Mouse (Mus musculus) C2C12 (cell line): ENCODE data around the gene Crb3. TPM values are rescaled to one million over a fixed set of nuclear protein-coding genes. Genes with fewer than 3 reads are reported as not detected.

Source experiments
- H3K27me3 ChIP-seq: one replicate; pipeline ENCODE4 v1.6.1; 2011; ENCODE audit not compliant: control insufficient read depth, insufficient read depth, insufficient read length
- H3K36me3 ChIP-seq: one replicate; pipeline ENCODE4 v1.6.1; 2011; ENCODE audit not compliant: control insufficient read depth, insufficient read depth
- H3K4me3 ChIP-seq: one replicate; pipeline ENCODE4 v1.5.1; 2011; ENCODE audit warnings: mild to moderate bottlenecking, control low read depth; ENCODE audit not compliant: poor library complexity, insufficient read depth, severe bottlenecking
- H3K79me2 ChIP-seq: one replicate; pipeline ENCODE4 v1.6.1; 2011; ENCODE audit not compliant: control insufficient read depth, insufficient read depth
- H3K79me3 ChIP-seq: one replicate; pipeline ENCODE4 v1.6.1; 2011; ENCODE audit warnings: low read depth, control low read depth
- H3ac ChIP-seq: one replicate; pipeline ENCODE3; 2011; ENCODE audit warnings: low read depth; ENCODE audit not compliant: control insufficient read depth, insufficient read length
- CEBPB ChIP-seq: IDR thresholded peaks from one replicate; pipeline ENCODE4 v1.6.1; 2011; ENCODE audit warnings: low read depth, mild to moderate bottlenecking, control low read depth, moderate library complexity
- CTCF ChIP-seq: IDR thresholded peaks from one replicate; pipeline ENCODE4 v1.5.1; 2011; ENCODE audit not compliant: control insufficient read depth, insufficient read depth, insufficient read length
- FOSL1 ChIP-seq: IDR thresholded peaks from one replicate; pipeline ENCODE4 v1.8.0; 2011; ENCODE audit warnings: mild to moderate bottlenecking, low read length; ENCODE audit not compliant: poor library complexity, insufficient read depth, severe bottlenecking
- MAX ChIP-seq: IDR thresholded peaks from one replicate; pipeline ENCODE4 v1.6.1; 2011; ENCODE audit warnings: mild to moderate bottlenecking, control low read depth
- MYOD1 ChIP-seq: IDR thresholded peaks from one replicate; pipeline ENCODE4 v1.6.1; 2011; ENCODE audit warnings: low read depth; ENCODE audit not compliant: control insufficient read depth, insufficient read length
- MYOG ChIP-seq: IDR thresholded peaks from one replicate; pipeline ENCODE4 v1.6.1; 2011; ENCODE audit not compliant: control insufficient read depth, insufficient read length; ENCODE audit errors: extremely low read depth
- USF1 ChIP-seq: IDR thresholded peaks from one replicate; pipeline ENCODE4 v1.6.1; 2011; ENCODE audit warnings: low read depth, mild to moderate bottlenecking, control low read depth, moderate library complexity
- polyA plus RNA-seq: library from polyadenylated mRNA; unstranded; fragments of >200 nt; fragmentation: generic; extraction: Trizol; gene quantifications from one replicate; pipeline ENCODE4 v1.2.1, GENCODE M21; 2012; ENCODE audit warnings: missing spikeins

Gene Crb3
- polyA plus RNA-seq, 1 experiment, result not detected

DNA sequence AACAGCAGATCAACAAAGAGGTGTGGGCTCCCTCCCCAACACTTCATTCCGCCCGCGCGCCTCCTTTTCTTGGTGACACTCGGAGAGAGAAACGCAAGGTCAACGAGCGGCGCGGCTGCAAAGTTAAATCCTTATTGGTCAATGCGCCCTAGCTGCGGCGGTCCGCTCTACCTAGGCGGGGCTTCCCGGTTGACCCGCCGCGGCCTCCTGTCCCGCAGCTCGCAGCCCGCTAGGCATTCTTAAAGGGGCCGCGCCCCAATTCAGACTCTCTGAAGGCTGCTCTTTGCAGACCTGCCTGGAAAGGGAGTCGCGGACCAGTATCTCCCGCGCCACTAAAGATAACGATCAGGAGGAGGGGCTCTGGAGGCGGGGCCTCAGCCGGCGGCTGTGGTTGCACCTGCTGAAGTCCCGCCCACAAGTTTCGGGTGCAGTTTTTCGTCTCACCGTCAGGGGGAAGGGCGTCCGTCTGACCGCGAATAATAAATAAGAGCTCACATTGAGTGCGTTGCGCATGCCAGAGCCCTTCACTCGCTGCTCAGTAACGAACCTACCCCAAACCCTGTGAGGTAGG lies 1.4 kb downstream of the Crb3 start:
- no peak for TF ChIP-seq FOSL1
- TF ChIP-seq CTCF, result no peak
- no peak for TF ChIP-seq USF1
- TF ChIP-seq MAX, result no peak
- TF ChIP-seq MYOD1, result no peak
- no peak for TF ChIP-seq MYOG
- TF ChIP-seq CEBPB, result no peak

DNA sequence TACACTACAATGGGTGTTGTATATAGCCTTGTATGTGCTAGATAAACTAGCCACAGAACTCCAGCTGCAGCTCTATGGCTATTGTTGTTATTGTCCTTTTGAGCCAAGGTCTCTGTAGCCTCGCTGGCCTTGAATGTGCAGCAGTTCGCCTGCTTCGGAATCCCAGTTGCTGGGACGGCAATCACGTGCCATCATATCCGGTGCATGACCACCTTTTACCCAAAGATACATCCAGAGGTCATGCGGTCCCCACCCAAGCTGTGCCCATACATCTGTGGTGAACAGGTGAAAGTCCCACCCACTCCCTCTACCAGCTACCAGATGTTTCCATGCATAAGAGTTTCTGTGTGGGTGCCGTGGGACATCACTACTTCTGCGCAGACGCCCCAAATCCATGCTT lies 2.2 kb downstream of the Crb3 start:
- no peak overlapping the region for H3ac ChIP-seq
- no peaks in the 10 kb centered on the region for H3K79me3 ChIP-seq
- H3K27me3 ChIP-seq, result peaks cover 57% of the 10 kb centered on the region
- H3K79me2 ChIP-seq, result no peaks in the 10 kb centered on the region
- no peak for TF ChIP-seq MYOD1
- H3K36me3 ChIP-seq, result no peaks in the 10 kb centered on the region
- no peak overlapping the region for H3K4me3 ChIP-seq

More for the DNA sequence above, 1.4 kb downstream of the Crb3 start:
- no peak overlapping the region for H3ac ChIP-seq
- H3K79me3 ChIP-seq, result no peaks in the 10 kb centered on the region
- H3K4me3 ChIP-seq, result peak overlapping the region; percentile 15
- H3K79me2 ChIP-seq, result no peaks in the 10 kb centered on the region
- no peaks in the 10 kb centered on the region for H3K36me3 ChIP-seq
- peaks cover 54% of the 10 kb centered on the region for H3K27me3 ChIP-seq

DNA sequence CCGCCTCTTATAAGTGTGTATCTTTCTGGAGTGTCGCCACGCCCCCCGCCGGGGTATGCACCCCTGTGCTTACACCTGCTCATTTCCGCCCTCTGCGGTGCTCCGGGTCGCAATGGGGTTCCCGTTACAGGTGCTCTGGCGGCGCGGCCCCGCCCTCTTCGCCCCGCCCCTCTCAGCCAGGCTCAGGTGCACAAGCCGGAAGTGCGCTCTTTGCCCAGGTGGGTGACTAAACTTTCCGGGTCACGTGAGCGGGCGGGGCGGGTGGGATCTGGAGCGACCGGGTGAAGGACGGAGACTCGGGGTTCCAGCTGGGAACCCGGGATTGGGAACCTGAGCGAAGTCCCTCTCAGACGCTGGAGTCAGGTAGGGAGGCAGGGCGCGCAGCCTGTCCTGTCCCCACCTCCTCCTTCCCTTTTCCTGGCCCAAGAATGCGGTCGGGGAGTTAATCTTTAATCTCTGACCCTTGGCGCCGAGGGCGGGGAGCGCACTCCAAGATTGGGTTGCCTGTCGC lies 3.2 kb downstream of the Crb3 start:
- H3K36me3 ChIP-seq, result no peaks in the 10 kb centered on the region
- H3K79me3 ChIP-seq, result no peaks in the 10 kb centered on the region
- TF ChIP-seq FOSL1, result no peak
- H3ac ChIP-seq, result no peak overlapping the region
- peaks cover 65% of the 10 kb centered on the region for H3K27me3 ChIP-seq
- no peaks in the 10 kb centered on the region for H3K79me2 ChIP-seq
- no peak overlapping the region for H3K4me3 ChIP-seq

DNA sequence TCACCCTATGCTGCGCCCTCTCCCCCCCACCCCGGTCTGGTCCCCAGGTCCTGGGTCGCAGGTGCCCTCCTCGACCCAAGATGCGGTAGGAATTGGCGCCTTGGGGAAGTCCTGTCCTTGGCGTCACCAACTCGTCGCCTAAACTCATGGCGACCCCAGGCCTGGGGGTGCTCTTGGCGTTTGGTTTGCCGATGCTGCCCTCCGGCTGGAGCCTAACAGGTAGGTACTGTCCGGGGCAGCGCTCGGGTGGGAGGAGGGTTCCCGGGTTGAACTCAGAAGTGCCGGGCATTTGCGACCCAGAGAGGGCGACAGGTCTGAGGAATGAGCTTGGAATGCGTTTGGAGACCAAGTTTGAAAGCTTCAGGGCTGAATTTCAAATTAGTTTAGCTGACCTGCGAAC lies 3.6 kb downstream of the Crb3 start:
- TF ChIP-seq FOSL1 (no peak), MYOG (no peak), USF1 (no peak), MYOD1 (no peak), CEBPB (no peak), MAX (no peak), CTCF (no peak)
- H3K4me3 ChIP-seq, result no peak overlapping the region
- no peak overlapping the region for H3ac ChIP-seq
- no peaks in the 10 kb centered on the region for H3K79me2 ChIP-seq
- no peaks in the 10 kb centered on the region for H3K79me3 ChIP-seq
- peaks cover 70% of the 10 kb centered on the region for H3K27me3 ChIP-seq
- no peaks in the 10 kb centered on the region for H3K36me3 ChIP-seq

DNA sequence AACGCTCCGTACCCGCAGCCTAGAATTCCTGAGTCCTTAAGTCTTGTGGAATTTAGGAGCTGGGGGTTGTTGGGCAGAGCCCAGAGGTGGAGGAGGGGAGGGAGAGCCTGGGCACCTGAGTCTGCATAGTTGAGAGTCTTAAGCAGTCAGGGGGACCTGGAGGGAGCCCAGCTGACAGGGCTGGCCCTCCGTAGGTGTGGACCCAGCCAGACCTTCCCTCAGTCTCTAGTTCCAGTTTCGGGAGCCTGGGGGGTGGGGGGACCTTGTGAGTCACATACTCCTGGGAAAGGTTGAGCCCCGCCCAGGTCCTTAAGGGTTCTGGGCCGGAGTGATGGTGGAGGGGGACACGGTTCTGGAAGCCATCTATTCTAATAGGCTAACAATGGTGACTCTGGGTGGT lies 4.1 kb downstream of the Crb3 start:
- Histone ChIP-seq H3K79me3 (no peaks in the 10 kb centered on the region), H3K79me2 (no peaks in the 10 kb centered on the region), H3K4me3 (no peak overlapping the region), H3K36me3 (no peaks in the 10 kb centered on the region), H3ac (no peak overlapping the region), H3K27me3 (peaks cover 69% of the 10 kb centered on the region)
- TF ChIP-seq MYOD1, result no peak
- TF ChIP-seq MAX, result no peak
- TF ChIP-seq MYOG, result no peak
- no peak for TF ChIP-seq FOSL1
- no peak for TF ChIP-seq CTCF
- no peak for TF ChIP-seq CEBPB
- no peak for TF ChIP-seq USF1

DNA sequence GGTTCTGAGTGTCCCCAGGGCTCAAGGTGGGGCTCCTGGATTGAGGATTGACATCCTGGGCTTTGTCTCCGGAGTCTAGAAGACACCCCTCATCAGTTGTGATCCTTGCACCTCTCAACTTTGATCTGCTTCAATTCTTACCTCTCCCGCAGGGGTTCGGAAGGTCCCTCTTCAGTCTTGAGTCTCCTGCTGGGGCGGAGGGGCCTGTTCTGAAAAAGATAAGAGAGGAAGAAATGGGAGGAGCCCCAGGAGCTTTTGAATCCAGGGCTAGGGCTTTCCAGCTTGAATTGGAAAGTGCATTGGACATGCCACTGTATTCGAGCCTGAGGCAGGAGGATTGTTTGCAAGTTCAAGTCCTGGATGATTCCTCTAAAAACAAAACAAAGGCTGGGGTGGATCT lies 8.0 kb downstream of the Crb3 start:
- Histone ChIP-seq H3K27me3 (peaks cover 63% of the 10 kb centered on the region), H3K79me3 (no peaks in the 10 kb centered on the region), H3K4me3 (no peak overlapping the region), H3K36me3 (no peaks in the 10 kb centered on the region), H3ac (no peak overlapping the region), H3K79me2 (no peaks in the 10 kb centered on the region)
- TF ChIP-seq FOSL1, result no peak
- TF ChIP-seq MAX, result no peak
- no peak for TF ChIP-seq MYOG
- TF ChIP-seq USF1, result no peak
- TF ChIP-seq CTCF, result no peak
- no peak for TF ChIP-seq MYOD1
- no peak for TF ChIP-seq CEBPB
